Mouse (Mus musculus) ES-Bruce4 (cell line): ENCODE results near the gene Hoxc9.

Experiments used
- CTCF ChIP-seq: IDR thresholded peaks from one replicate; pipeline ENCODE4 v1.8.1; 2011; ENCODE audit warnings: low read depth, low read length
- POLR2A ChIP-seq: IDR thresholded peaks from one replicate; pipeline ENCODE4 v1.8.1; 2011; ENCODE audit warnings: low read length; ENCODE audit not compliant: insufficient read depth

GRCm38 (mm10) chr15:102947276-102947675 lies 29.0 kb upstream of the Hoxc9 start:
- TF ChIP-seq POLR2A = no peak
- TF ChIP-seq CTCF = no peak
